Mouse (Mus musculus): ENCODE measurements around the gene Lax1.

- TF ChIP-seq USF1 (IDR thresholded peaks at IDR 0.05; ENCODE audit: low read depth, low read length) (no peak), E2F4 (IDR thresholded peaks at IDR 0.05; ENCODE audit: insufficient replicate concordance, low read depth, low read length) (no peak), HCFC1 (IDR thresholded peaks at IDR 0.05; ENCODE audit: low read depth, low read length) (no peak), TCF12 (IDR thresholded peaks at IDR 0.05; ENCODE audit: low read depth, low read length) (0 out of 2 replicates have a peak, but pooled peaks have one; percentile 19), POLR2AphosphoS2 (IDR thresholded peaks at IDR 0.05; ENCODE audit: low read depth, low read length) (no peak), NRF1 (IDR thresholded peaks at IDR 0.05; ENCODE audit: low read depth, low read length) (no peak), ZNF384 (IDR thresholded peaks at IDR 0.05; ENCODE audit: low read depth, low read length) (no peak), CHD1 (IDR thresholded peaks at IDR 0.05; ENCODE audit: low read depth, low read length) (no peak), EP300 (IDR thresholded peaks at IDR 0.05; ENCODE audit: low read length) (no peak), POLR2A (IDR thresholded peaks at IDR 0.05; ENCODE audit: low read depth, low read length) (no peak), CTCF (conservative IDR thresholded peaks at IDR 0.05 in 1 of 2, IDR thresholded peaks at IDR 0.05 in 1 of 2; ENCODE audit: low read depth in 2 of 2, low read length in 2 of 2) (no peak)
These were observed 4.4 kb upstream of the Lax1 start for GRCm38 (mm10) chr1:133694301-133694700.

All from CH12.LX (cell line).